Comparison of ENCODE assay signal across 1 mouse cellular context in genomic region chr16:32214804-32215576, GRCm38 (mm10).
TF ChIP-seq lines count a peak whose summit lies in the region.

No protein-coding gene starts in this region.

TF ChIP-seq in CH12.LX, 34 proteins besides CTCF, POLR2A, EP300 and RAD21 (continued from another document):
- TF ChIP-seq SIN3A (IDR thresholded peaks at IDR 0.05; ENCODE audit: low read length) (peak; percentile 42), ZNF384 (IDR thresholded peaks at IDR 0.05; ENCODE audit: low read depth, low read length) (peak; percentile 60; the same call in 1 of the 2 replicates)
